Mouse (Mus musculus): ENCODE measurements at regions not wholly inside any gene's neighbourhood (a gene's known extent, or its start where the extent isn't known, plus 50 kb on each side); places are given as distances from the start of the nearest gene placed in this dataset.

DNA sequence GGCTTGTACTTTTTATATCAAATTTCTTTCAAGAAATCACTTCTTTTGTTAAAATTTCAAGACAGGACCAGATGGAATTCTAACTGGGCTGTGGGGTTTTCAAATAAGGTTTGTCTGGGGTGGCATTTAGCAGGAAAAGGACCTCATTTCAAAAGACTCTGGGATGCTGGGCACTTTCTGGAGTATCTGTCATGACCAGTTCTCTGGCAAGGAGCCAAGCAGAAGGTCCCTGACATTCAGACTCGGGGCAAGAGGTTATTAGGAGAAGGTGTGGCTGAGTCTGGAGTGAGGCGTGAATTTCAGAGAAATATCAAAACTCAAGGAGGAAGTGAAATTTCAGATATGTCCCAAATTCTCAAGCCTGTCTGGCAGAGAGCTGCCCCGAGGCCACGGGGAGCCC, 142.4 kb upstream of the Dynlrb2 start:
- TF ChIP-seq EP300 (IDR thresholded peaks at IDR 0.05; ENCODE audit: low read depth in 1 of 2, low read length in 2 of 2) (no peak), SIN3A (IDR thresholded peaks at IDR 0.05; ENCODE audit: low read length) (no peak), CTCF (IDR thresholded peaks at IDR 0.05 in 2 of 3, conservative IDR thresholded peaks at IDR 0.05 in 1 of 3; ENCODE audit: control insufficient read depth in 1 of 3, insufficient read depth in 1 of 3, low read depth in 2 of 3, low read length in 3 of 3, poor library complexity in 1 of 3, severe bottlenecking in 1 of 3) (no peak), POLR2AphosphoS5 (IDR thresholded peaks at IDR 0.05; ENCODE audit: borderline replicate concordance, low read depth, low read length) (no peak), GABPA (IDR thresholded peaks at IDR 0.05; ENCODE audit: low read depth, low read length) (no peak), E2F4 (IDR thresholded peaks at IDR 0.05; ENCODE audit: borderline replicate concordance, low read depth, low read length) (no peak)

Measured in MEL (cell line).